Mouse (Mus musculus): Measurements from ENCODE around the gene Glrb.

- no peak for TF ChIP-seq CTCF (IDR thresholded peaks at IDR 0.05; ENCODE audit: low read depth, low read length)
- TF ChIP-seq POLR2A (IDR thresholded peaks at IDR 0.05; ENCODE audit: extremely low read depth, insufficient read depth, low read length): no peak
Observed at GRCm38 (mm10) chr3:80818619-80819018, 94.8 kb downstream of the Glrb start.

Measured in liver, adult 2 months (tissue).